Mouse (Mus musculus) CH12.LX (cell line): ENCODE results near the gene Cyp2f2. TPM values are rescaled to one million over a fixed set of nuclear protein-coding genes. Genes with fewer than 3 reads are reported as not detected.
A peak's percentile ranks its signal among the peaks of the same experiment; 100 is the strongest.

Source experiments
- DNase-seq: peaks from one replicate; pipeline ENCODE4 v3.0.0-alpha.2; 2013; ENCODE audit errors: extremely low read depth
- H3K27ac ChIP-seq: 2 replicates; pipeline ENCODE4 v1.5.1; 2012; ENCODE audit warnings: low read depth, mild to moderate bottlenecking, control low read depth, moderate library complexity; ENCODE audit not compliant: insufficient read depth
- H3K27me3 ChIP-seq: replicated peaks from 2 replicates; pipeline ENCODE3; 2012; ENCODE audit warnings: inconsistent platforms
- H3K36me3 ChIP-seq, 2 experiments: replicated peaks in 1 of 2; 2 replicates each; pipeline versions ENCODE3 to v1.6.1; 2012; ENCODE audit warnings: inconsistent platforms in 1 of 2, low read length in 1 of 2, mild to moderate bottlenecking in 1 of 2, mixed read lengths in 1 of 2, moderate library complexity in 1 of 2; ENCODE audit not compliant: control insufficient read depth in 1 of 2, insufficient read depth in 1 of 2
- H3K4me1 ChIP-seq, 2 experiments: 2 replicates each; pipeline ENCODE4 v1.6.1; 2012; ENCODE audit warnings: inconsistent platforms in 1 of 2, moderate library complexity in 1 of 2; ENCODE audit not compliant: insufficient read depth in 2 of 2, control insufficient read depth in 1 of 2
- H3K4me2 ChIP-seq: 2 replicates; pipeline ENCODE4 v1.6.1; 2012; ENCODE audit warnings: low read depth, mild to moderate bottlenecking, control low read depth; ENCODE audit not compliant: poor library complexity, insufficient read depth, severe bottlenecking
- H3K4me3 ChIP-seq, 3 experiments: fragments of 150-350 bp in 1 of 3; sonication (generic) in 1 of 3; replicated peaks in 1 of 3; 2 replicates each; pipeline versions ENCODE3 to v1.5.1; 2011 to 2012; ENCODE audit warnings: low read depth in 2 of 3, low read length in 2 of 3, mild to moderate bottlenecking in 2 of 3, moderate library complexity in 2 of 3, control low read depth in 1 of 3, improper control_type of control experiment in 1 of 3, inconsistent platforms in 1 of 3, mixed read lengths in 1 of 3; ENCODE audit not compliant: poor library complexity in 1 of 3
- H3K79me2 ChIP-seq: replicated peaks from 2 replicates; pipeline ENCODE4 v1.6.1; 2012; ENCODE audit warnings: mild to moderate bottlenecking, moderate library complexity; ENCODE audit not compliant: control insufficient read depth, poor library complexity, insufficient read depth, severe bottlenecking; ENCODE audit errors: extremely low read depth
- H3K9ac ChIP-seq: 2 replicates; pipeline ENCODE4 v1.6.1; 2012; ENCODE audit warnings: low read depth, mild to moderate bottlenecking, control low read depth, moderate library complexity; ENCODE audit not compliant: insufficient read depth
- H3K9me3 ChIP-seq: replicated peaks from 2 replicates; pipeline ENCODE3; 2012; ENCODE audit warnings: low read length, inconsistent platforms, mixed read lengths
- BHLHE40 ChIP-seq: IDR thresholded peaks from 2 replicates; pipeline ENCODE4 v1.6.1; 2011; ENCODE audit warnings: mild to moderate bottlenecking, low read depth, low read length, improper control_type of control experiment
- CHD2 ChIP-seq: IDR thresholded peaks from 2 replicates; pipeline ENCODE4 v1.6.1; 2011; ENCODE audit warnings: low read length, improper control_type of control experiment
- CTCF ChIP-seq, 2 experiments: IDR thresholded peaks in 1 of 2; conservative IDR thresholded peaks in 1 of 2; 2 replicates each; pipeline ENCODE4 v1.5.1; 2011 to 2012; ENCODE audit warnings: low read depth in 2 of 2, low read length in 2 of 2, improper control_type of control experiment in 1 of 2, inconsistent platforms in 1 of 2, mild to moderate bottlenecking in 1 of 2, moderate library complexity in 1 of 2
- ELF1 ChIP-seq: IDR thresholded peaks from 2 replicates; pipeline ENCODE4 v1.6.1; 2014; ENCODE audit warnings: low read depth, mild to moderate bottlenecking, inconsistent platforms, low read length, improper control_type of control experiment
- EP300 ChIP-seq: IDR thresholded peaks from 2 replicates; pipeline ENCODE4 v1.6.1; 2011; ENCODE audit warnings: low read length, improper control_type of control experiment
- ETS1 ChIP-seq: conservative IDR thresholded peaks from 2 replicates; pipeline ENCODE4 v1.6.1; 2012; ENCODE audit warnings: low read depth, mild to moderate bottlenecking, inconsistent platforms, low read length, improper control_type of control experiment, moderate library complexity
- GABPA ChIP-seq: IDR thresholded peaks from 2 replicates; pipeline ENCODE4 v1.6.1; 2012; ENCODE audit warnings: low read depth, low read length, improper control_type of control experiment, inconsistent platforms; ENCODE audit not compliant: insufficient replicate concordance
- IRF4 ChIP-seq: IDR thresholded peaks from 2 replicates; pipeline ENCODE4 v1.6.1; 2014; ENCODE audit warnings: low read depth, mild to moderate bottlenecking, inconsistent platforms, low read length, improper control_type of control experiment
- JUND ChIP-seq: conservative IDR thresholded peaks from 2 replicates; pipeline ENCODE4 v1.6.1; 2011; ENCODE audit warnings: low read depth, low read length, improper control_type of control experiment
- KAT2A ChIP-seq: IDR thresholded peaks from 2 replicates; pipeline ENCODE4 v1.6.1; 2012; ENCODE audit warnings: low read length, improper control_type of control experiment, inconsistent platforms; ENCODE audit not compliant: insufficient replicate concordance
- MAZ ChIP-seq: IDR thresholded peaks from 2 replicates; pipeline ENCODE4 v1.6.1; 2012; ENCODE audit warnings: low read depth, mild to moderate bottlenecking, inconsistent platforms, low read length, improper control_type of control experiment, moderate library complexity
- MEF2A ChIP-seq: IDR thresholded peaks from 2 replicates; pipeline ENCODE4 v1.6.1; 2014; ENCODE audit warnings: low read depth, mild to moderate bottlenecking, inconsistent platforms, low read length, improper control_type of control experiment, borderline replicate concordance
- MXI1 ChIP-seq: IDR thresholded peaks from 2 replicates; pipeline ENCODE4 v1.6.1; 2011; ENCODE audit warnings: mild to moderate bottlenecking, low read depth, low read length, improper control_type of control experiment
- NELFE ChIP-seq: IDR thresholded peaks from 2 replicates; pipeline ENCODE4 v1.6.1; 2011; ENCODE audit warnings: low read depth, low read length, improper control_type of control experiment
- POLR2A ChIP-seq: IDR thresholded peaks from 2 replicates; pipeline ENCODE4 v1.6.1; 2011; ENCODE audit warnings: low read depth, mild to moderate bottlenecking, improper control_type of control experiment, low read length
- POLR2AphosphoS2 ChIP-seq: IDR thresholded peaks from 2 replicates; pipeline ENCODE4 v1.6.1; 2011; ENCODE audit warnings: low read depth, low read length, improper control_type of control experiment
- RCOR1 ChIP-seq: conservative IDR thresholded peaks from 2 replicates; pipeline ENCODE4 v1.6.1; 2012; ENCODE audit warnings: low read depth, mild to moderate bottlenecking, inconsistent platforms, low read length, improper control_type of control experiment
- SMC3 ChIP-seq: IDR thresholded peaks from 2 replicates; pipeline ENCODE4 v1.6.1; 2011; ENCODE audit warnings: low read depth, low read length, improper control_type of control experiment
- TBP ChIP-seq: conservative IDR thresholded peaks from 2 replicates; pipeline ENCODE4 v1.6.1; 2011; ENCODE audit warnings: low read depth, low read length, improper control_type of control experiment
- TCF12 ChIP-seq: IDR thresholded peaks from 2 replicates; pipeline ENCODE4 v1.6.1; 2014; ENCODE audit warnings: low read depth, mild to moderate bottlenecking, inconsistent platforms, low read length, improper control_type of control experiment
- UBTF ChIP-seq: IDR thresholded peaks from 2 replicates; pipeline ENCODE4 v1.6.1; 2012; ENCODE audit warnings: low read depth, mild to moderate bottlenecking, inconsistent platforms, low read length, improper control_type of control experiment, moderate library complexity
- ZKSCAN1 ChIP-seq: IDR thresholded peaks from 2 replicates; pipeline ENCODE4 v1.6.1; 2012; ENCODE audit warnings: low read depth, inconsistent platforms, low read length, improper control_type of control experiment, borderline replicate concordance
- ZMIZ1 ChIP-seq: IDR thresholded peaks from 2 replicates; pipeline ENCODE4 v1.6.1; 2012; ENCODE audit warnings: low read depth, mild to moderate bottlenecking, inconsistent platforms, low read length, improper control_type of control experiment
- dilution Hi-C: fragments of 300-500 bp; cut with MboI; formaldehyde crosslinking; loops from 2 replicates; pipeline ENCODE4 v1.14.3; 2020; ENCODE audit warnings: low sequenced_read_pairs; ENCODE audit not compliant: extremely low pct_unique_long_range_greater_than_20kb, extremely low pct_ligation_motif_present
- in situ Hi-C: fragments of 300-500 bp; cut with MboI; formaldehyde crosslinking; loops from 3 replicates; pipeline ENCODE4 v1.14.3; 2019; ENCODE audit warnings: low sequenced_read_pairs, low pct_ligation_motif_present, low pct_unique_long_range_greater_than_20kb, mixed read lengths
- polyA plus RNA-seq: library from polyadenylated mRNA; unstranded; fragments of >175 nt; gene quantifications from 2 replicates; pipeline ENCODE4 v1.2.1, GENCODE M21; 2012; ENCODE audit warnings: low read depth; ENCODE audit not compliant: insufficient read length
- total RNA-seq, 2 experiments: library from RNA; depleted of rRNA; stranded (reverse); fragments of 300-350 nt in 1 of 2; fragments of >200 nt in 1 of 2; gene quantifications; 2 replicates each; pipeline ENCODE4 v1.2.3; 2012 to 2014

The Cyp2f2 gene
- total and polyA plus RNA-seq, 3 experiments: not detected

DNA sequence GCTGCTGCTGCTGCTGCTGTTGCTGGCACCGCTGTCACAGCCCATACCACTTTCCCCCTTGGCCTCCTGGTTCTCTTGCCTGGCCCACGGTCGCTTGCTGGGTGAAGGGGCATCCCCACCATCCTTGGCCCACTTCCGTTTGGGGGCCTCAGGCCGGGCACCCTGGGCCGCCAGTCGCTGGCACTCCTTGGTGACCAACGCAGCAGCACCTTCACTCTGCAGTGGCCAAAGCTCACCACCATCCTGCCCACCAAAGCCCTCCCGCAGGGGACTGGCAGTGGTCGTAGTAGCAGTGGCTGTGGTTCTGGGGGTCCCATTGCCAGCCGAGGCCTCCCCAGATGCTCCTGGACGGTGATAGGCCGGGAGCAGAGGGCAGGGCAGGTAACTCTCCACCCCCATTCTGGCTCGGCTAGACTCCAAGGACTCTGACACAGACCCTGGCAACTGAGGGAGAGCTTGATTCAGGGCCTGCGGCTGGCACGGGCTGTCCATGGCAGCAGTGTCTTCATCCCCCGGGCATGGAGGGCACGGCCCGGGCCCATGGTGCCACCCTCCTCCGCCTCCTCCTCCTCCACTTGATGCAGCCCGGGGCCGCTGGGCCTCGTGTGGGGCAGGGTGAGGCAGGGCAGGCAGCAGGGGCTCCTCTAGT is 45.4 kb downstream of the Cyp2f2 start:
- DNase-seq: no peak
- in situ Hi-C loops (no loop called here), dilution Hi-C loops (no loop called here)
- H3K9me3 ChIP-seq: no peaks in the 10 kb centered on the region
- H3K79me2 ChIP-seq: peaks cover 48% of the 10 kb centered on the region
- H3K4me1 ChIP-seq: peaks cover 43 to 63% of the 10 kb centered on the region in 2 experiments
- H3K36me3 ChIP-seq: peaks cover 15 to 59% of the 10 kb centered on the region in 2 experiments
- peak overlapping the region; percentile 77 for H3K4me2 ChIP-seq
- peak overlapping the region; percentile 90 for H3K9ac ChIP-seq
- no peak for TF ChIP-seq CTCF (conservative IDR thresholded peaks at IDR 0.05 in 1 of 2, IDR thresholded peaks at IDR 0.05 in 1 of 2; ENCODE audit: low read depth in 2 of 2, low read length in 2 of 2)
- 0 out of 2 replicates have a peak, but pooled peaks have one; percentile 7 for TF ChIP-seq RCOR1
- TF ChIP-seq ZKSCAN1: no peak
- 0 out of 2 replicates have a peak, but pooled peaks have one; percentile 34 for TF ChIP-seq MXI1
- 0 out of 2 replicates have a peak, but pooled peaks have one; percentile 25 for TF ChIP-seq ZMIZ1
- no peak for TF ChIP-seq BHLHE40
- H3K27ac ChIP-seq: peak overlapping the region; percentile 98
- H3K27me3 ChIP-seq: no peaks in the 10 kb centered on the region
- H3K4me3 ChIP-seq: peak overlapping the region; percentile 86 to 98 (median 92)

DNA sequence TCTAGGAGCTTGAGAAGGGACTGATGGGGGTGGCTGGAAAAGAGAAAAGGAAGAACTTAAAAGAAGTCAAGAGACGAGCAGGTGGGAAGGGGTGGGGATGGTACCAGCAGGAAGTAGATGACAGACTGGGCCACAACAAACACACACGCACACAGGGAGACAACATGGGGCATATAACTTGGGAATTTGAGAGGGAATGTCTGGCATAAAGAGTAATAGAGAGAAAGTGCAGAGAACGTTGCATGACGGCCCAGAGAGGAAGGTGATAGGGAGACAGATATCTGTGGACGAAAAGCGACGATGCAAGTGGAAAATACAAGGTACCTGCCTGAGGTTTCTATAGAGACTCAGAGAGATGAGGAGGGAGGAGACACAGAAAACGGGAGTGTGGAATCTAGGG is 46.0 kb downstream of the Cyp2f2 start:
- no peaks in the 10 kb centered on the region for H3K27me3 ChIP-seq
- TF ChIP-seq KAT2A: no peak
- no peak for TF ChIP-seq CHD2
- no peak for TF ChIP-seq ETS1
- TF ChIP-seq TCF12: no peak
- no peak for TF ChIP-seq CTCF (conservative IDR thresholded peaks at IDR 0.05 in 1 of 2, IDR thresholded peaks at IDR 0.05 in 1 of 2; ENCODE audit: low read depth in 2 of 2, low read length in 2 of 2)
- TF ChIP-seq BHLHE40: no peak
- in situ Hi-C loops: no loop called here
- H3K4me3 ChIP-seq: peak overlapping the region; percentile 86 to 98 (median 92)
- no peak for DNase-seq
- peak overlapping the region; percentile 77 for H3K4me2 ChIP-seq
- peak overlapping the region; percentile 98 for H3K27ac ChIP-seq
- peaks cover 39 to 61% of the 10 kb centered on the region in 2 experiments for H3K4me1 ChIP-seq
- dilution Hi-C loops: no loop called here
- peaks cover 16 to 58% of the 10 kb centered on the region in 2 experiments for H3K36me3 ChIP-seq
- peaks cover 47% of the 10 kb centered on the region for H3K79me2 ChIP-seq
- peak overlapping the region; percentile 90 for H3K9ac ChIP-seq
- no peaks in the 10 kb centered on the region for H3K9me3 ChIP-seq

DNA sequence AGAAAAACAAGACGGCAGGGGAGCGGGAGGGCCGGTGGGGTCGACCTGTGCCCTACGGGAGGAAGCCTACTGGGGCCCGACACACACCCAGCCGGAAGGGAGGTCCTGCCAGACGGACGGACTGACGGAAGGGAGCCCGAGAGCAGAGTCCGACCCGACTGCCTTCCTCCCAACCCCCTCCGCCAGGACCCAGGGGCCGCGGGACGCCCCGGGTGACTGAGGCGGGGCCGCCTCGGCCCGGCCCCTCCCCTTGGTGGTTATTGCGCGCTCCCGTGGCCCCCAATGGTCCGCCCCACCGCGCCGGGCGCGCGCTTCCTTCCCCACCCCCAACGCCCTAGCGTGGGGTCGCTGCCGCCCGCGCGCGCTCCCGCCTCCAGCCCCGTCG is 46.5 kb downstream of the Cyp2f2 start:
- in situ Hi-C loops (no loop called here), dilution Hi-C loops (no loop called here)
- Histone ChIP-seq H3K4me3 (peak overlapping the region; percentile 86 to 98 (median 92)), H3K9me3 (no peaks in the 10 kb centered on the region), H3K9ac (peak overlapping the region; percentile 90), H3K4me1 (peaks cover 34 to 61% of the 10 kb centered on the region in 2 experiments), H3K36me3 (peaks cover 22 to 58% of the 10 kb centered on the region in 2 experiments), H3K4me2 (no peak overlapping the region), H3K27ac (peak overlapping the region; percentile 98), H3K27me3 (no peaks in the 10 kb centered on the region), H3K79me2 (peaks cover 42% of the 10 kb centered on the region)
- peak; percentile 88 for DNase-seq
- TF ChIP-seq JUND (no peak), NELFE (peak; percentile 69), POLR2A (peak; percentile 55), SMC3 (peak; percentile 16; the same call in 1 of the 2 replicates), GABPA (no peak), KAT2A (0 out of 2 replicates have a peak, but pooled peaks have one; percentile 60), ZMIZ1 (0 out of 2 replicates have a peak, but pooled peaks have one; percentile 24), POLR2AphosphoS2 (no peak), CHD2 (peak; percentile 68), EP300 (no peak), BHLHE40 (0 out of 2 replicates have a peak, but pooled peaks have one; percentile 12), TBP (peak; percentile 61; the same call in 1 of the 2 replicates), UBTF (peak; percentile 83; the same call in 1 of the 2 replicates), MEF2A (peak; percentile 71; the same call in 1 of the 2 replicates), MAZ (peak; percentile 81), IRF4 (peak; percentile 66), ELF1 (peak; percentile 75), RCOR1 (0 out of 2 replicates have a peak, but pooled peaks have one; percentile 21)
